Mouse (Mus musculus) liver, postnatal 0 days (tissue): Measurements from ENCODE around the gene Prss42. TPM values are rescaled to one million over a fixed set of nuclear protein-coding genes. Genes with fewer than 3 reads are reported as not detected.

ENCODE experiments used
- ATAC-seq: fragments of 200-750 bp; cut with Nextera tagmentation; 2 replicates; pipeline ENCODE4 v1.8.0; 2017; ENCODE audit warnings: mild to moderate bottlenecking, moderate library complexity
- DNase-seq: peaks from one replicate; pipeline ENCODE4 v3.0.0-alpha.2; 2016
- H3K27ac ChIP-seq: fragments of 300-500 bp; sonication (generic); 2 replicates; pipeline ENCODE4 v1.5.1; 2014; ENCODE audit warnings: antibody characterized with exemption, moderate library complexity, mild to moderate bottlenecking, low read depth
- H3K27me3 ChIP-seq: fragments of 300-500 bp; sonication (generic); 2 replicates; pipeline ENCODE4 v1.6.1; 2014; ENCODE audit warnings: low read length, control low read depth, mixed read lengths; ENCODE audit not compliant: insufficient read depth
- H3K36me3 ChIP-seq: fragments of 300-500 bp; sonication (generic); replicated peaks from 2 replicates; pipeline ENCODE4 v1.6.1; 2014; ENCODE audit warnings: mild to moderate bottlenecking, control low read depth, low read length, moderate library complexity, mixed read lengths; ENCODE audit not compliant: insufficient read depth
- H3K4me1 ChIP-seq: fragments of 300-500 bp; sonication (generic); 2 replicates; pipeline ENCODE4 v1.6.1; 2014; ENCODE audit warnings: antibody characterized with exemption, mild to moderate bottlenecking, control low read depth; ENCODE audit not compliant: insufficient read depth
- H3K4me2 ChIP-seq: fragments of 300-500 bp; sonication (generic); 2 replicates; pipeline ENCODE4 v1.6.1; 2014; ENCODE audit warnings: low read depth, mild to moderate bottlenecking, low read length, moderate library complexity, mixed read lengths
- H3K4me3 ChIP-seq: fragments of 300-500 bp; sonication (generic); 2 replicates; pipeline ENCODE4 v1.5.1; 2014; ENCODE audit warnings: low read depth, low read length
- H3K9ac ChIP-seq: fragments of 300-500 bp; sonication (generic); replicated peaks from 2 replicates; pipeline ENCODE4 v1.6.1; 2014; ENCODE audit warnings: mild to moderate bottlenecking, moderate library complexity
- H3K9me3 ChIP-seq: fragments of 300-500 bp; sonication (generic); 2 replicates; pipeline ENCODE4 v1.6.1; 2016; ENCODE audit warnings: mild to moderate bottlenecking, control low read depth, low read length, mixed read lengths
- CTCF ChIP-seq: sonication (generic); IDR thresholded peaks from 2 replicates; pipeline ENCODE4 v1.5.1; 2016; ENCODE audit warnings: antibody characterized with exemption, low read depth
- EP300 ChIP-seq: IDR thresholded peaks from 2 replicates; pipeline ENCODE4 v1.6.1; 2016; ENCODE audit warnings: antibody characterized with exemption, low read depth, mild to moderate bottlenecking
- WGBS: fragments of 180-500 bp; shearing (Covaris S2); extraction: QIAGEN DNeasy Blood & Tissue Kit; methylation state at CpG from one replicate; pipeline ENCODE4 v1.1.7; 2014; ENCODE audit not compliant: insufficient replicate concordance; 5-methylcytosine and 5-hydroxymethylcytosine counted together
- polyA plus RNA-seq: library from polyadenylated mRNA; unstranded; fragments of >200 nt; fragmentation: Nextera tagmentation; extraction: Ambion mirVana; gene quantifications from 2 replicates; pipeline ENCODE4 v1.2.1, GENCODE M21; 2015

Gene Prss42
- polyA plus RNA-seq, 1 experiment from 2014 or later = not detected

DNA sequence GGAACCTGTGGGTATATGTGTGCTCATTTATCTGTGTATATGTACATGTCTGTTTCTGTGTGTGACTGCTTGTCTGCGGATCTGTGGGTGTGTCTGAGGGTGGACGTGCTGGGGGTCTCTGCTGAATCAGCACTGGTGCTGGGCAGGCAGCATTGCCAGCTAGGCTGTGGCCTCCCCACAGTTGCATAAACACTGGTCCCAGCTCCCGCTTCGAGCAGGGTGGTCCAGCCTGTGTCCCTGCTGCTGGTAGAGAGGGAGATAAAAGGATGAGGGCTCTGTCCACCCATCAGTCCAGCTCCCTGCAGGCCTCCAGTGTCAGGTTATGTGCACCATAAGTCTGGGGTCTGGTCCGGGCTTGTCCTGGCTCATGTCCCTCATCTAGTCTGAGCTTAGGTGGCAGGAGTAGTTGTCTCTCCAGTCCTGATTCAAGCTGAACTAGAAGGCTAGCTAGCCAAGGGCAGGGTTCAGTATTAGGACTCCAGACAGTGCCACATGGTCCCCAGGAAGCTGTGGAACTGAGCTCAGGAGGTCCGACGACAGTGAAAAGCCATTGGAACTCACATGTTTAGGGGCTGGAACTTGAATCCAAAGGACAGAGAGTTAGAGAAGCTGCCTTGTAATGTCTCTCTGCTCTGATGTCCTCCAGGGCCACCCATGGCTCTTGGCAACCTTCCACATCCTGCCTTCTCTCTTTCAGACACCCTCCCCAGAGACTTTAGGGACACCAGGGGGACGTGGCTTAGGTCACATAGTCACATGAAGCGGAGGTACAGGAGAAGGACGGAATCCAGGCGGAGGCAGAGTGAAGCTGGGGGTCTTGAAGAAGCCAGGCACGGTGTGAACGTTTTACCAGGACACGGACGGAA is 23.3 kb upstream of the Prss42 start:
- Histone ChIP-seq H3K27ac (no peak overlapping the region), H3K36me3 (no peaks in the 10 kb centered on the region), H3K27me3 (no peaks in the 10 kb centered on the region), H3K4me3 (no peak overlapping the region), H3K9me3 (no peaks in the 10 kb centered on the region), H3K4me1 (no peaks in the 10 kb centered on the region), H3K4me2 (no peak overlapping the region), H3K9ac (no peak overlapping the region)
- DNase-seq = no peak
- WGBS = 68% methylated on average over 15 of the region's 15 CpGs
- no peak for ATAC-seq
- TF ChIP-seq EP300 = no peak
- TF ChIP-seq CTCF = no peak

DNA sequence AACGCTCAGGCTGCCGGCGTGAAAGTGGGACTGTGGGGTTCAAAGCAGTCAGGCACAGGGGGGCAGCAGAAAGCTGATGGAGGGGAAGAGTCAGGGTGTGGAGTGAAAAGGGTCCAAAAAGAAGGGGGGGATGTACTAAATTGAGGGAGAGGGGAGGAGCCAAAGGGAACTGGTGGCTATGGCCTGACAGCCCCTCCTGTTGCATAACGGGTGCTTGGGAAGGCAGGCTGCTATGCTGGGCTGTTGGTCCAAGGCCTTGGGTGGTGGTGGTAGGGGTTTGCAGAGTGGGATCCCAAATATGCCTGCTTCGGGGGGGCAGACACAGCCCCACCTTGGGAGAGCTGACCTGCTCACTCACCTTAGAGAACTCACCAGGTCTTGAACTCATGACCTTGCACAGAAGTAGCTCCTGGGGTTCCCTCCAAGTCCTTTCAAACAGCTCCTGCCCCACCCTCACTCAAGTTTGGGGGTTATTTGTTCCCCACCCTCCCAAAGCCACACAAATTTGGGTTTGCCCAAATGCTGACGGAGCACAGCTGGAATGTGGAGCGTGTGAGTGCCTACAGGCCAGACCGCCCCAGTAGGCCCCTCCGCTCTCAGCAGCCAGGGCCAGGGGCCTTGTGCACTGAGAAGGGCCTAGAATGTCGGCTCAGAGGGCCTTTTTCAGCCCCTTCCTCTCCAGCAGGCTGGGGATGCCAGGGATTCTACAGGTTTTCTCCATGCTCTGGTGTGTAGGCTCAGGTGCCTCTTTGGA is 22.5 kb upstream of the Prss42 start:
- no peak for DNase-seq
- Histone ChIP-seq H3K9ac (no peak overlapping the region), H3K4me3 (no peak overlapping the region), H3K4me1 (no peaks in the 10 kb centered on the region), H3K27me3 (peaks cover 3% of the 10 kb centered on the region; the same call in 1 of the 2 replicates), H3K4me2 (no peak overlapping the region), H3K9me3 (no peaks in the 10 kb centered on the region), H3K27ac (no peak overlapping the region; the same call in 1 of the 2 replicates), H3K36me3 (no peaks in the 10 kb centered on the region)
- TF ChIP-seq CTCF = no peak
- no peak for TF ChIP-seq EP300
- WGBS = 81% methylated on average over 10 of the region's 10 CpGs
- no peak for ATAC-seq

DNA sequence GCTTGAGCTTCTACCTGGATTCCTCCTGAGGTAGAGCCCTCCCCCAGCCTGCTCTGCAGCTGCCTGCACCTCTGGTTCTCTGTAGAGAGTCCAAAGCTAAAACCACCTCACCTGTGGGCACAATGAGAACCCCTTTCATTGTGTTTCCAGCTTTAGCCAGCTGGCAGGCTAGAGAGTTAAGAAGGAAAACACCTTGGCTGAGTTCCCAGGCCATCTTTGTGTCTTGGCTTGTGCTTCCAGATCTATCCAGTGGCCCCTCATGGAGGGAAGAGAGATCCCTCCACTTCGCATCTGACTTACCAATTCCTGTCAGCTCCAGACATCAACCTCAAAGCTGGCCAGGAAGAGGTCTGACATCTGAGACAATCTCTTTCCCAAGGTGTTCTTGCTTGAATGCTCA is 19.9 kb upstream of the Prss42 start:
- no peak for DNase-seq
- TF ChIP-seq CTCF (no peak), EP300 (no peak)
- 82% methylated on average over 1 of the region's 1 CpGs for WGBS
- H3K27me3 ChIP-seq = peaks cover 6% of the 10 kb centered on the region; the same call in 1 of the 2 replicates
- H3K4me3 ChIP-seq = no peak overlapping the region
- ATAC-seq = no peak
- H3K36me3 ChIP-seq = no peaks in the 10 kb centered on the region
- H3K4me1 ChIP-seq = peaks cover 13% of the 10 kb centered on the region; the same call in 1 of the 2 replicates
- no peak overlapping the region for H3K4me2 ChIP-seq
- no peak overlapping the region for H3K9ac ChIP-seq
- no peaks in the 10 kb centered on the region for H3K9me3 ChIP-seq
- H3K27ac ChIP-seq = no peak overlapping the region

DNA sequence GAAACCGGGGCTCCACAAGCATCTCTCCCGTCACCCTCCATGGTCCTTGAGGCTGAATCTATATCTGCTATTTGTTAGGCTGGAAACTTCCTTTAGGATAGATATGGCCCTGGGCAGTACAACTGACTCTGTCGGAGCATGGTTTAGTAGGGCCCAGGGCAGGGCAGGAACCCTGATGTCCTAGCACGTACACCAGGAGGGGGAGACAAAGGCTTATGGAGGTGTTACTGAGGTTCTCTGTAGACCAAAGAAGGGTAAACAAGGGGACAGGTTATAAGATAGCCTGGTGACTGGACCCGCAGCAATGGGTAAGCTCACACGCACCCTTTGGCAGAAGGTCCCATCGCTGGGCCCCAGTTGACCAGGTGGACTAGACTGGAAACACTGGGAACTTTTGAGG is 19.4 kb upstream of the Prss42 start:
- Histone ChIP-seq H3K4me1 (peaks cover 13% of the 10 kb centered on the region; the same call in 1 of the 2 replicates), H3K4me3 (no peak overlapping the region), H3K27me3 (peaks cover 6% of the 10 kb centered on the region; the same call in 1 of the 2 replicates), H3K27ac (no peak overlapping the region), H3K9me3 (no peaks in the 10 kb centered on the region), H3K36me3 (no peaks in the 10 kb centered on the region), H3K9ac (no peak overlapping the region), H3K4me2 (no peak overlapping the region)
- TF ChIP-seq CTCF (peak; percentile 24; the same call in 1 of the 2 replicates), EP300 (no peak)
- no peak for DNase-seq
- ATAC-seq = no peak
- 77% methylated on average over 7 of the region's 7 CpGs for WGBS

DNA sequence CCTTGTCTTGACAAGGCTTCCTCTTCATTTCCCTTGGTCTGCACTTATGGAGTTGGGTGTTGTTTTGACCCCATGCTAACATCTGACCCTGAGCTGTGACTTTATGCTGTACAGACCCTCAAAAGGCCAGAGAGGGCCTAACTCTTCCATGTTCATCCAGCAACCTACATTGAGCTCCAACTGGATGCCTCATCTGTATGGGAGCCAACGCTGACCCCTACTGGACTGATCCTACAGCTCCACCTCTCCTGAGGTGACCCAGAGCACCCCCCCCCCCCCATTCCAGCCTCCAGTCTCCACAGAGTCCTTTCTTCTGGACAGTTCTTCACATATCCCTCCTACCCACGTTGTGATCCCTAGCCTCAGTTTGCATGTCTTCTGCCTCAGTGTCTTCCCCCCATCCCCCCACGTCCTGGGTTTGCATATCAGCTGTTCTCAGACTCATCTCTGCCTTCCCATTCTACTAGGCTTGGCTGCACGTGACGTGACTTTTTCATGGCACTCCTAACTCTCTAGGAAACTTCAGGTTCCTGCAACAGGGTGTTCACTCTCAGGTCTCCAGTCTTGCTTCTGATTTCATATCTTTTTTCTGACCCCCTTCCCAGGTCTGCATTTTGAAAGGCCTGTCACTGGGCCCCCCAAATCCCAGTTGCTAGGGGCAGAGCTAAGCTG is 18.6 kb upstream of the Prss42 start:
- TF ChIP-seq EP300 (no peak), CTCF (peak; percentile 54)
- Histone ChIP-seq H3K4me2 (no peak overlapping the region), H3K9me3 (no peaks in the 10 kb centered on the region), H3K36me3 (no peaks in the 10 kb centered on the region), H3K4me3 (no peak overlapping the region), H3K27me3 (peaks cover 6% of the 10 kb centered on the region; the same call in 1 of the 2 replicates), H3K27ac (no peak overlapping the region), H3K9ac (no peak overlapping the region), H3K4me1 (peaks cover 13% of the 10 kb centered on the region; the same call in 1 of the 2 replicates)
- ATAC-seq = no peak
- peak; percentile 36 for DNase-seq
- WGBS = 63% methylated on average over 5 of the region's 5 CpGs
